Mouse (Mus musculus) cerebellum, adult (tissue): ENCODE measurements around the gene Olfr446.

Experiments used
- ATAC-seq: cut with Nextera tagmentation; 2 replicates; pipeline ENCODE4 v1.9.2; 2017; ENCODE audit warnings: mild to moderate bottlenecking, moderate library complexity, mixed read lengths; ENCODE audit not compliant: insufficient number of reproducible peaks, low FRiP score, low TSS enrichment

Olfr446 gene

GRCm38 (mm10) chr6:42921077-42921476 is at the start of gene Olfr446:
TSS of gene Olfr446 (plus strand) at chr6:42921377.
- no peak for ATAC-seq

- ATAC-seq = no peak
Measured at GRCm38 (mm10) chr6:42876323-42876722, 44.9 kb upstream of the Olfr446 start.

- ATAC-seq = no peak
Measured at GRCm38 (mm10) chr6:42890141-42890540, 31.0 kb upstream of the Olfr446 start, which contains the start of gene Olfr448. TSS of gene Olfr448 (plus strand) at chr6:42890441.

- no peak for ATAC-seq
Measured at GRCm38 (mm10) chr6:42900345-42900744, 20.8 kb upstream of the Olfr446 start.

- ATAC-seq = no peak
Measured at GRCm38 (mm10) chr6:42908578-42908977, 12.6 kb upstream of the Olfr446 start, which contains the start of gene Olfr447. TSS of gene Olfr447 (plus strand) at chr6:42908878.

- no peak for ATAC-seq
Measured at GRCm38 (mm10) chr6:42948767-42949166, 27.6 kb downstream of the Olfr446 start, which contains the start of gene Olfr444. TSS of gene Olfr444 (plus strand) at chr6:42949067.

GRCm38 (mm10) chr6:42980377-42980776 is 59.2 kb downstream of the Olfr446 start:
- no peak for ATAC-seq
